Mouse (Mus musculus) megakaryocyte-erythroid progenitor cell, adult 5 weeks (primary cell): Measurements from ENCODE around the gene Dlk1. TPM values are rescaled to one million over a fixed set of nuclear protein-coding genes. Genes with fewer than 3 reads are reported as not detected.

Source experiments
- polyA plus RNA-seq: library from polyadenylated mRNA; stranded (reverse); fragments of >175 nt; gene quantifications from 2 replicates; pipeline ENCODE4 v1.2.3, GENCODE M21; 2012

The Dlk1 gene
- 0.75 and 1.0 TPM in 2 replicates for polyA plus RNA-seq

GRCm38 (mm10) chr12:109452592-109452991, at the start of gene Dlk1:
Gene Dlk1, plus strand, starts transcription at chr12:109452823.

Other genes starting within 250 kb of the Dlk1 start
- not detected in 2 replicates for gene Rtl1, start 147.5 kb downstream of the Dlk1 start, polyA plus RNA-seq